Mouse (Mus musculus) frontal cortex, postnatal 25 days (tissue): ENCODE data around the gene Gm10277.
A peak's percentile ranks its signal among the peaks of the same experiment; 100 is the strongest.

Experiments used
- DNase-seq, 2 experiments: peaks; one replicate each; pipeline ENCODE4 v3.0.0; 2022; ENCODE audit warnings: low spot score in 2 of 2

Gene Gm10277

DNA sequence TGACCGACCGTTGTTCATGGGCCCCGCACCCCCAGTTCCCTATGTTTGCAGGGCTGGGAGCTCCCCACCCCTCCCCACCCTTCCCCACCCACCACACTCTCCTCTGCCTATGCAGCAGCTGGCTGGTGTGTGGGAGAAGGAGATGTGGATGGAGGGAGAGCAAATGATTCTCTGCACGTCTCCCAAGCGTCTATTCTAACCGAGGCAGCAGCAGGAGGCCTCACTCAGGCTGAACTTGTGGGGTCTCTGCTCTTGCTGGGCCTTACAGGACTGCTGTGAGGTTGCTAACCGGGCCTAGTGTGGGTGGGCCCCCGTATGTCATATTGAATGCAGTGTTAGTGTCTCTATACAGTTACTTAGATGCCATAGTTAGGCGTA is 12.9 kb upstream of the Gm10277 start:
- no peak for DNase-seq

GRCm38 (mm10) chr11:77795216-77795615 is 7.7 kb upstream of the Gm10277 start:
- DNase-seq: no peak

- DNase-seq: peak; percentile 95 to 96
These were observed 5.8 kb upstream of the Gm10277 start for GRCm38 (mm10) chr11:77793238-77793930.

DNA sequence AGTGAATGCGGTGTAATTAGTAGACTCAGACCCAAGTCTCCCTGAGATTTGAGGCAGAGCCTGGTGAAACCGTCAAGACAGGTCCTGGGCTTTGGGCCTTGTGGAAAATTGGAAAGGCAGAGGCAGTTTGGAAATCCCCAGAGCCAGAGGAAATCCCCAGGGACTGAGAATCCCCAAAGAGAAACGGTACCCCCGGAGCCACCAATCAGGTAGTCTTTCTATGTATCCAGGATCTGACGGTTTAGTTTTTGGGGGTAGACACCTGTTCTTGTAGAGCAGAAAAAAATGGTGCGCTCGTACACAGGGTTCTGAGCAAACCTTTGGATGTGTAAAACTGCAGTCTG is 5.0 kb upstream of the Gm10277 start:
- DNase-seq: no peak

GRCm38 (mm10) chr11:77791752-77792565 is 4.4 kb upstream of the Gm10277 start:
- no peak for DNase-seq

DNA sequence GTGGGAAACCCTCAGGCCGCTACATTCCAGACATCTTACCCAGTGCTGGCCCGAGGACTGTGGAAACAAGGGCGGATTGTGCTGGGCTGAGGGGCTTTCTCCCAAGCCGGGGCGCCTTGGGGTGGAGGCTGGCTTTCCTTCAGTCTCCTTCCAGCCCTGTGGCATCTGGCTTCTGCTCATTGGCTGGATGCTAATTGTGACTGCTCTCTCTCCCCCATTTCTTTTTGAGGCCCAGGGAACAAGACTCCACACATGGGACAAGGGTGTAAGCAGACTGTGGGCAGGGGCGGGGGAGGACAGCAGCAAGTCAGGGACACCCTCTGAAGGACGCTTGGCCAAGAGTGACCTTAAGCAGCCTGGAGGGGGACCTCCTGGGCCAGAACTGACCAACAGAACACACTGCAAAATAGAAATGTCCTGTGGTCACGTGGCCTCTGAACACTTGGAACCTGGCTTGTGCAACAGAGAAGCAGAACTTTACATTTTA is 3.7 kb upstream of the Gm10277 start:
- DNase-seq: no peak

- DNase-seq: no peak
These were observed 2.7 kb upstream of the Gm10277 start for GRCm38 (mm10) chr11:77790286-77790685.

DNA sequence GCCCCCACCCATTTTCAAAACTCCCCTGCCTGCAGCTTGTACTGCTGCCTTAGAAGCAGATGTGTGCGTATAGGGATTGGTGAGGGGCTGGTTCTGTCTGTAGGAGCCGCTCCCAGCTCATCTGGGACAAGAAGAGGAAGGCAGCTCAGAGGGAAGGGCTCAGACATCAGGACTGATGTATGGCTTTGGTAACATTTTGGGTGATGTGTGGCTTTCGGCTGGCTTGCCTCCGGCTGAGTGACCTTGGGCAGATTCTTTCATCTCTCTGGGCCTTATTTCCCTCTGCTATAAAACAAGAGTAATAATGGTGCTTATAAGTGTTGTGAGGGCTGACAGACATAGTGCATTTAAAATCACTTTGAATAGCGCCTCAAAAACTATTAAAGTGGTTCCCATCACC is 2.0 kb upstream of the Gm10277 start:
- DNase-seq: no peak

GRCm38 (mm10) chr11:77785768-77786561 is 1.6 kb downstream of the Gm10277 start:
- DNase-seq: peak in 1 of 2 experiments; percentile 39

- DNase-seq: no peak
These were observed 2.2 kb downstream of the Gm10277 start for GRCm38 (mm10) chr11:77785396-77785767.

GRCm38 (mm10) chr11:77784894-77785293 is 2.7 kb downstream of the Gm10277 start:
- DNase-seq: no peak

- DNase-seq: no peak
These were observed 3.5 kb downstream of the Gm10277 start for GRCm38 (mm10) chr11:77783747-77784646.

- DNase-seq: no peak
These were observed 4.3 kb downstream of the Gm10277 start for GRCm38 (mm10) chr11:77783211-77783746.

- DNase-seq: no peak
These were observed 5.3 kb downstream of the Gm10277 start for GRCm38 (mm10) chr11:77782104-77782815.

GRCm38 (mm10) chr11:77781088-77781487 is 6.5 kb downstream of the Gm10277 start:
- no peak for DNase-seq

DNA sequence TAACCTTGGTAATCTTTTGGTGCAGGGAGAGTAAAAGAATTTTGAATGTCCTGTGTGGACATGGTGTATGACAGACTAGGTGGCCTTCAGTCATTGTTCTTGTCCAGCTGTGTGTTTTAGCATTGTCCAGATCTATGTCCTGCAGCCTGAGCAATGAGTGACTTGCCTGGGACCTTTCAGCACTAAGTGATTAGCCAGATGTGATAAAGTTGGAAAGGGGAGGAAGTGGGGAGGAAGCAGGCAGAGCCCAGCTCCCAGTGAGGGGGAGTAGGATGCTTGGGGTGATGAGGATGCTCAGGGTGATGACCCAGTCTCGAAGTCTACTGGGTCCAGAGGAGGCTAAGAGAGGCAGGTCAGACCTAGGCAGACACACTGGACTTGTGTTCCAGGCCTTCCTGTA is 8.3 kb downstream of the Gm10277 start:
- no peak for DNase-seq

DNA sequence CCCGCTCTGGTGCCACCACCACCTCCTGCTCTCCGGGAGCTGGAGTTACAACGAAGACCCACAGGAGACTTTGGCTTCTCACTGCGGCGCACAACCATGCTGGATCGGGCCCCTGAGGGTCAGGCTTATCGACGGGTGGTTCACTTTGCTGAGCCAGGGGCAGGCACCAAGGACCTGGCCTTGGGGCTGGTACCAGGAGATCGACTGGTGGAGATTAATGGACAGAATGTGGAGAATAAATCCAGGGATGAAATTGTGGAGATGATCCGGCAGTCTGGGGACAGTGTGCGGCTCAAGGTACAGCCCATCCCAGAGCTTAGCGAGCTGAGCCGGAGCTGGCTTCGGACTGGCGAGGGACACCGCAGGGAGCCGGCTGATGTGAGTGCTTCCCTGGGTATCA is 9.6 kb downstream of the Gm10277 start:
- no peak for DNase-seq

GRCm38 (mm10) chr11:77777436-77777835 is 10.1 kb downstream of the Gm10277 start:
- DNase-seq: no peak

DNA sequence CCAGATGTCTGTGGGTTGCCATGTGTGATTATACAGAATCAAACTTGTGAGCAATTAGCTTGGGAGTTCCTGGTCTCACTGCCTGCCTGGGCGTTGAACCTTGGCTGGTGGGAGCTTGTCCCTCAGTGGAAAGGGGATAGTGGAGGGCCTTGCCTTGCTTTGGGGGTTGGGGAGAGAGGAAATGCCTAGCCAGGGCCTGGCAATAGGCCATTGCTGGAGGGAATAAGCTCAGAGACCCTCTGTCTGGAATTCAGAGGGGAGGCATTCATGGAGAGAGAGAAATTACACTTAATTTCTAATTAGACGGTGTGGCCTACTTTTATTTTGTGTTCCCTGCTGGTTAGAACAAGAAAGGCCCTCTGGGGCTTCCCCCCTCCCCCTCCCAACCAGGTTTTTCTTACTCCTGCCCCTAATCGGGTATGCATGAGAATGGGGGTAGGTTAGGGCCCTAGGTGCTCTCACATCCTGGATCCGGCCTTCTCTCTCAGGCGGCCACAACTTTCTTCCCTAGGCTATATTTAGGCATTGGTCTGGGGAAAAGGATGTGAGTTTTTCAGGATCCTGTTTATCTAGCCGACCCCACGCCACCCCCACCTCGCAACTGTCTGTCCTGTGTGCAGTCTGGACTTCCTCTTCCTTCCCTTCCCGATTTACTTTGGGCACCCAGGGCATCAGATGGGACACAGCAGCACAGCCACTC is 11.7 kb downstream of the Gm10277 start:
- no peak for DNase-seq
